Mouse (Mus musculus) heart, postnatal 0 days (tissue): ENCODE results near the gene Tnip2.

Source experiments
- CTCF ChIP-seq: IDR thresholded peaks from 2 replicates; pipeline ENCODE4 v1.5.1; 2016; ENCODE audit warnings: antibody characterized with exemption, control low read depth, low read depth
- EP300 ChIP-seq: IDR thresholded peaks from 2 replicates; pipeline ENCODE4 v1.6.1; 2016; ENCODE audit warnings: antibody characterized with exemption, low read depth

DNA sequence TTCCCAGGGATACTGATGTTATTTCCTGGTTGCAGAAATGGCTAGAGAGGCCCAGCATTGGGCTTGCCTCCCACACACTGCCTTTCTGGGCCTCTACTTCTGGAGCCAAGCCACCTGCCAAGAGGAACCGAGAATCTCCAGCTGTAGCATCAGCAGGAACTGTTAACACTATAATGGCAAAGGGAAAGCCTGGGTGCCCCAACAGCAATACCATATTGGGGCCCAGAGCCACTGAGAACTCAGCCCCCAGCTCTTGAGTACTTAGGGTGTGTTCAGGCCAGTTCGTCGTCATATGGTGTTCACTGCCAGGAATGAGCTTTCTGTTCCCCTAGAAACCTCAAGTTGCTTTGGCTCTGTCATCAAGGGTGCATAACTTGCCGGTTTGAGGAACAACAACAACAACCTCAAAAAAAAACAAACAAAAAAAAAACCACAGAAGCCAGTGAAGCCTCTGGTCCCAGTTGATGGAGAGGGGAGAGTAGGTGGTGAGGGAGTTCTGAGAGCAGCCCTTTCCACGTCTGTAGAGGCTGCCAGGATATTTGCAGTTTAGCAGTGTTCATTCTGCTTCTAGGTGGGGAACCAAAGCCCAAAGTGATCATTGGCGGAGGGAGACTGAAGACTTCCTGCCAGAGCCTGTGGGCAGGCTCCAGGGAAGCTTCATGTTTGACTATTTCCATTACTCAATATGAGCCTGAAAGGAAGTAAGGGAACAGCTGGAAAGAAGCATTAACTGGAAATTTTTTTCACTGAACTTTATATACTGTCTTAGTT, 26.3 kb downstream of the Tnip2 start:
- TF ChIP-seq CTCF (no peak), EP300 (no peak)
